Mouse (Mus musculus) telencephalon, adult 2 months (tissue): ENCODE measurements at regions not wholly inside any gene's neighbourhood (a gene's known extent, or its start where the extent isn't known, plus 50 kb on each side); places are given as distances from the start of the nearest gene placed in this dataset.
"Not testable (repeated sequence)": the region's sequence is repeated elsewhere in the genome, so short reads cannot be mapped to it uniquely, and the experiment has no call there.

ENCODE experiments used
- DNase-seq: peaks from one replicate; pipeline ENCODE4 v3.0.0-alpha.2; 2011; ENCODE audit warnings: low read depth, low spot score

GRCm38 (mm10) chr6:68370010-68370409, 834.4 kb upstream of the Tacstd2 start:
- no peak for DNase-seq

DNA sequence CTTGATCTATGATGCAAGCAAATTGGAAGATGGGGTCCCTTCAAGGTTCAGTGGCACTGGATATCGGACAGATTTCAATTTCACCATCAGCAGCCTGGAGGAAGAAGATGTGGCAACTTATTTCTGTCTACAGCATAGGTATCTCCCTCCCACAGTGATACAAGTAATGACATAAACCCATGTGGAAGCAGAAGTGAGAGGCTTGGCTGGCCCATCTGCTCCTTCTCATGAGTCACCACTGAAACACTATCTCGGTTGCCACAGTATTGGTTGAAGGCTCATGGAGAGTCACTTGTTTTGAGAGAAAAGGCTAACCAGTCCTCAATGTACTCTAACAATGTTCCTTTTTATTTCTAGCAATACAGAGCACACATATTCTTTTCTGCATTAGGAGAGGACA, 804.2 kb upstream of the Tacstd2 start:
- DNase-seq: peak; percentile 34

GRCm38 (mm10) chr6:68339205-68339604, 803.6 kb upstream of the Tacstd2 start:
- DNase-seq: not testable (repeated sequence)

- DNase-seq: no peak
Observed at GRCm38 (mm10) chr6:68311409-68311808, 775.8 kb upstream of the Tacstd2 start.

DNA sequence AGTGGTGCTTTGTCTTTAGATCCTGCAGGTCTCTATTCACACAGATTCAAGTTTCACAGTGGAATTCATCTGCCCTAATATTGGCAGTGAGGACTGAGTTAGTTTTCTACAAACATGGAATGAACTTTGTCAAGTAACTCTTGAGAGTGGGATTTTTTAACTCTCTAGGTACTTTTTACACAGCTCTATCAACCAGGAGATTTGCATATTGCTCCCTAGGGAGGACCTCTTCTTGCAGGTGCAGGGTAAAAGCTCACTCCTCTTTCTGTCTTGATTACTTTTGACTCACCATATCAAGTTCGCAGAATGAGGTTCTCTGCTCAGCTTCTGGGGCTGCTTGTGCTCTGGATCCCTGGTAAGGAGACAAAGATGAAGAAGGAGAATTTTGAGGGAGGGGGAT, 766.5 kb upstream of the Tacstd2 start:
- DNase-seq: no peak

GRCm38 (mm10) chr6:68256725-68257124, 721.1 kb upstream of the Tacstd2 start:
- DNase-seq: no peak

DNA sequence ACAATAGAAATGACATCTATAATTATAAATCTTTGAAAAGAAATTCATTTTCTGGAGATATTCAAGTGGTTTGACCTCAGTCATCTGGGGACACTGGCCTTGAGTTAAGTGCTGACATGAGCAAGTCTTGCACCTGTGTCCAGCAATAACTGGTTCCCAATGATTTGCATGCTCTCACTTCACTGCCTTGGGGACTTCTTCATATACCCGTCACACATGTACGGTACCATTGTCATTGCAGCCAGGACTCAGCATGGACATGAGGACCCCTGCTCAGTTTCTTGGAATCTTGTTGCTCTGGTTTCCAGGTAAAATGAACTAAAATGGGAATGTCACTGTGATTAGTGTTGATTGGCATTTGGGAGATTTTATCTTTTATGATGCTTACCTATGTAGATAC, 720.6 kb upstream of the Tacstd2 start:
- DNase-seq: no peak

DNA sequence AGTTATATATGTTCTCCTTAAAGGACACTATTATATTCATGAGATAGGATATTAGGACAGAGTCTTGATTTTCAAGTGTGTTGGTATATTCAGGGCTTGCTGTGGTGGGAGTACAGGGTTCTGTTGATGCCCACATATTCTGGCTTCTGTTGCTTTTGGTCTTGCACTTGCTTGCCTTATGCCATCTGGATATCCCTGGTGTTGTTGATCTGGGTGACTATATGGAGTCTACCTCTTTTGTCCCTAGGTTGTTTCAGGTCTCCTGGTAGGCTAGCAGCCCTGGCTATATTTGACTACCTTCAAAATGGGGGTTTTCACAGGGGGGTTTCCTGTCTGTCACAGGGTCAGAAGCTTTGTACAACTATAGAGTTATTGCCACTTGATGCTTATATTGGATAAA, 717.1 kb upstream of the Tacstd2 start:
- no peak for DNase-seq

DNA sequence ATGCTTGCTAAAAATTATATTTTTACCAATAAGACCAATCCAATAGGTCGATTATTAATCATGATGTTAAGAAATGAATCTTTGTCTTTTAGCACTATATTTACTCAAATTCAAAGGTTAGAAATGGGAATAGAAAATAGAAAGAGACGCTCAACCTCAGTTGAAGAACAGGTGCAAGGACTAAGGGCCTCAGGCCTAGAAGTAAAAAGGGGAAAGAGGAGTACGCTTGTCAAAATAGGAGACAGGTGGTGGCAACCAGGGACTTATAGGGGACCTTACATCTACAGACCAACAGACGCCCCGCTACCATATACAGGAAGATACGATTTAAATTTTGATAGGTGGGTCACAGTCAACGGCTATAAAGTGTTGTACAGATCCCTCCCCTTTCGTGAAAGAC, 715.7 kb upstream of the Tacstd2 start:
- DNase-seq: not testable (repeated sequence)

DNA sequence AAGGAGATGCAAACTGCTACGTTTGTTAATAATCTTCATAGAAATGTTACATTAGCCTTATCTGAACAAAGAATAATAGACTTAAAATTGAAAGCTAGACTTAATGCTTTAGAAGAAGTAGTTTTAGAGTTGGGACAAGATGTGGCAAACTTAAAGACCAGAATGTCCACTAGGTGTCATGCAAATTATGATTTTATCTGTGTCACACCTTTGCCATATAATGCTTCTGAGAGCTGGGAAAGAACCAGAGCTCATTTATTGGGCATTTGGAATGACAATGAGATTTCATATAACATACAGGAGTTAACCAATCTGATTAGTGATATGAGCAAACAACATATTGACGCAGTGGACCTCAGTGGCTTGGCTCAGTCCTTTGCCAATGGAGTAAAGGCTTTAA, 714.8 kb upstream of the Tacstd2 start:
- DNase-seq: not testable (repeated sequence)

DNA sequence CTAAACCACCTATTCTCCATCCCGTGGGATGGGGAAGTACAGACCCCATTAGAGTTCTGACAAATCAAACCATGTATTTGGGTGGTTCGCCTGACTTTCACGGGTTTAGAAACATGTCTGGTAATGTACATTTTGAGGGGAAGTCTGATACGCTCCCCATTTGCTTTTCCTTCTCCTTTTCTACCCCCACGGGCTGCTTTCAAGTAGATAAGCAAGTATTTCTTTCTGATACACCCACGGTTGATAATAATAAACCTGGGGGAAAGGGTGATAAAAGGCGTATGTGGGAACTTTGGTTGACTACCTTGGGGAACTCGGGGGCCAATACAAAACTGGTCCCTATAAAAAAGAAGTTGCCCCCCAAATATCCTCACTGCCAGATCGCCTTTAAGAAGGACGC, 713.7 kb upstream of the Tacstd2 start:
- DNase-seq: not testable (repeated sequence)

GRCm38 (mm10) chr6:68248018-68248533, 712.5 kb upstream of the Tacstd2 start:
- not testable (repeated sequence) for DNase-seq

- not testable (repeated sequence) for DNase-seq
Observed at GRCm38 (mm10) chr6:68242749-68243148, 707.2 kb upstream of the Tacstd2 start.

DNA sequence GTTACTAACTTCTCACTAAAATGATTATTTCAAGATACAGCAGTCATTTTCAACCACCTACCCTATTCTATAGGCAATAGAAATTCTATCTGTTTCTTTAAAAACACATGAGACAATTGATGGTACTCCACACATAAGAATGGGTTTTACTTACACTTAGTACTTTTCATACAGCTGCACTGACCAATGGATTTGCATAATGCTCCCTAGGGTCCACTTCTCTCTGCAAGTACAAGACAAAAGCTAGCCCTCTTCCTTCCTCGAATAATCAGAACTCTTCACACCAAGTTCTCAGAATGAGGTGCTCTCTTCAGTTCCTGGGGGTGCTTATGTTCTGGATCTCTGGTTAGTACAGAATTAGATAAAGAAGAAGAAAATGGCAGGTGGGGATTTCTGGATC, 684.1 kb upstream of the Tacstd2 start:
- no peak for DNase-seq

- no peak for DNase-seq
Observed at GRCm38 (mm10) chr6:68201448-68201847, 665.9 kb upstream of the Tacstd2 start.

DNA sequence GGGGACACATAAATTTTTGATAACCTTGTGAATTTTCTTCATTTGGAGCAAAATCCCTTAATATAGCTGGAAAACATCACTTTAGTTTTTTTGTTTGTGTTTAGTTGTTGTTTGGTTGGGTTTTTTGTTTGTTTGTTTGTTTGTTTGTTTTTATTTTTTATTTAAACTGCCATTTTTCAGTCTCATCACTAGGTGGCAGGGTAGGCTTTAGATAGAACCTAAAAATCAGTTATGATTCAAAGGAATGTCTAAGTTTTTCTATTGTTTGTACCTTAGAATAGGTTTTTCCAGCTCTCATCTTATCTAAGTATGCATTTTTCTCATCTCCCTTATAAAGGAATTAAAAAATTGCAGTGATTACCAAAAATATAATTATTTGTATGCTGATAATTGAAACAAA, 662.4 kb upstream of the Tacstd2 start:
- no peak for DNase-seq

DNA sequence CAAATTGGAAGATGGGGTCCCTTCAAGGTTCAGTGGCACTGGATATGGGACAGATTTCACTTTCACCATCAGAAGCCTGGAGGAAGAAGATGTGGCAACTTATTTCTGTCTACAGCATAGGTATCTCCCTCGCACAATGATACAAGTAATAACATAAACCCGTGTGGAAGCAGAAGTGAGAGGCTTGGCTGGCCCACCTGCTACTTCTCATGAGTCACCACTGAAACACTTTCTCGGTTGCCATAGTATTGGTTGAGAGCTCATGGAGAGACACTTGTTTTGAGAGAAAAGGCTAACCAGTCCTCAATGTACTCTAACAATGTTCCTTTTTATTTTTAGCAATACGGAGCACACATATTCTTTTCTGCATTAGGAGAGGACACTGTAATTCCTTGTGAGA, 629.2 kb upstream of the Tacstd2 start:
- DNase-seq: peak; percentile 31

- DNase-seq: not testable (repeated sequence)
Observed at GRCm38 (mm10) chr6:68164111-68164510, 628.5 kb upstream of the Tacstd2 start.

- no peak for DNase-seq
Observed at GRCm38 (mm10) chr6:68151569-68151968, 616.0 kb upstream of the Tacstd2 start.

- no peak for DNase-seq
Observed at GRCm38 (mm10) chr6:68102481-68102880, 566.9 kb upstream of the Tacstd2 start.
